Mouse (Mus musculus): ENCODE results near the gene Rnpepl1.

The Rnpepl1 gene

GRCm38 (mm10) chr1:92906779-92907631, 3.6 kb upstream of the Rnpepl1 start, which contains the start of gene Dusp28:
Gene Dusp28, plus strand, starts transcription at chr1:92906981.
- DNase-seq (ENCODE audit: low spot score) = no peak

- no peak for DNase-seq (ENCODE audit: low spot score)
These were observed 2.8 kb upstream of the Rnpepl1 start for GRCm38 (mm10) chr1:92907632-92908360.

- no peak for DNase-seq (ENCODE audit: low spot score)
These were observed 1.9 kb upstream of the Rnpepl1 start for GRCm38 (mm10) chr1:92908664-92909063.

GRCm38 (mm10) chr1:92909068-92909467, 1.5 kb upstream of the Rnpepl1 start:
- DNase-seq (ENCODE audit: low spot score) = no peak

- no peak for DNase-seq (ENCODE audit: low spot score)
These were observed 540 bp downstream of the Rnpepl1 start for GRCm38 (mm10) chr1:92910925-92911720.

- DNase-seq (ENCODE audit: low spot score) = no peak
These were observed 1.1 kb downstream of the Rnpepl1 start for GRCm38 (mm10) chr1:92911721-92912138.

- no peak for DNase-seq (ENCODE audit: low spot score)
These were observed 1.7 kb downstream of the Rnpepl1 start for GRCm38 (mm10) chr1:92912286-92912685.

- no peak for DNase-seq (ENCODE audit: low spot score)
These were observed 3.7 kb downstream of the Rnpepl1 start for GRCm38 (mm10) chr1:92914239-92914638.

GRCm38 (mm10) chr1:92914993-92915392, 4.4 kb downstream of the Rnpepl1 start:
- DNase-seq (ENCODE audit: low spot score) = no peak

- no peak for DNase-seq (ENCODE audit: low spot score)
These were observed 6.1 kb downstream of the Rnpepl1 start for GRCm38 (mm10) chr1:92916725-92917124.

- no peak for DNase-seq (ENCODE audit: low spot score)
These were observed 8.6 kb downstream of the Rnpepl1 start for GRCm38 (mm10) chr1:92919151-92919550.

- DNase-seq (ENCODE audit: low spot score) = no peak
These were observed 9.2 kb downstream of the Rnpepl1 start for GRCm38 (mm10) chr1:92919775-92920174.

GRCm38 (mm10) chr1:92920474-92921200, 10.1 kb downstream of the Rnpepl1 start:
- no peak for DNase-seq (ENCODE audit: low spot score)

GRCm38 (mm10) chr1:92921496-92921895, 10.9 kb downstream of the Rnpepl1 start:
- no peak for DNase-seq (ENCODE audit: low spot score)

- no peak for DNase-seq (ENCODE audit: low spot score)
These were observed 19.7 kb downstream of the Rnpepl1 start for GRCm38 (mm10) chr1:92930171-92930706.

GRCm38 (mm10) chr1:92933611-92934010, 23.0 kb downstream of the Rnpepl1 start:
- DNase-seq (ENCODE audit: low spot score) = no peak

GRCm38 (mm10) chr1:92934182-92934827, 23.7 kb downstream of the Rnpepl1 start, which contains the start of gene Capn10:
Gene Capn10, plus strand, starts transcription at chr1:92934376.
- peak; percentile 57 for DNase-seq (ENCODE audit: low spot score)

- no peak for DNase-seq (ENCODE audit: low spot score)
These were observed 24.7 kb downstream of the Rnpepl1 start for GRCm38 (mm10) chr1:92935054-92935962.

- no peak for DNase-seq (ENCODE audit: low spot score)
These were observed 25.4 kb downstream of the Rnpepl1 start for GRCm38 (mm10) chr1:92935977-92936376.

- no peak for DNase-seq (ENCODE audit: low spot score)
These were observed 25.9 kb downstream of the Rnpepl1 start for GRCm38 (mm10) chr1:92936467-92936866.
